Mouse (Mus musculus): ENCODE data around the gene Apol8. TPM values are rescaled to one million over a fixed set of nuclear protein-coding genes. Genes with fewer than 3 reads are reported as not detected.

The Apol8 gene
- polyA plus RNA-seq, 1 experiment = not detected

- no peak overlapping the region for H3K4me3 ChIP-seq (ENCODE audit: insufficient read depth, low read depth, low read length)
- 82% methylated on average over 19 of the region's 19 CpGs for WGBS
- H3K27ac ChIP-seq (ENCODE audit: insufficient read depth, low read depth, low read length) = no peak overlapping the region
- H3K4me1 ChIP-seq (ENCODE audit: control insufficient read depth, insufficient read depth, low read length) = no peaks in the 10 kb centered on the region
- TF ChIP-seq POLR2A (IDR thresholded peaks at IDR 0.05; ENCODE audit: insufficient read depth, low read depth, low read length) (no peak), CTCF (IDR thresholded peaks at IDR 0.05; ENCODE audit: insufficient read depth, low read depth, low read length) (no peak)
Observed at GRCm38 (mm10) chr15:77773099-77773915, 16.5 kb upstream of the Apol8 start.

DNA sequence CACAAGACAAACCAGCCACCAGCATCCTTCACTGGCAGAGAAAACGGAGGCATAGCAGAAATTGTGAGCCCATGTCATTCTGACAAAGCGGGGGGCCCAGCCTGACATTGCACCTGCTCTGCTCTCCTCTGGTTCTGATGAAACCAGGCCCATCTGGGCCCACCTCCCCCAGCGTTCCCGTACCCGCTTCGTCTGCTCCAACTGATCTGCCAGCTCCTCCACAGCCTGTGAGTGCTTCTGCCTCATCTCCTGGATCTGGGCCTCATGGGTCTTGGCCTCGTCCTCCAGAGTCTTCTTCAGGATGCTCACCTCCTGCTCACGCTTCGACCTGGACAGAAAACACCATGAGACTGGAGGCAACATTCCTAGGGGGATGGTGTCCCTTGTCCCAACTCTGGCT lies 14.1 kb upstream of the Apol8 start:
- no peaks in the 10 kb centered on the region for H3K4me1 ChIP-seq (ENCODE audit: control insufficient read depth, insufficient read depth, low read length)
- 93% methylated on average over 9 of the region's 9 CpGs for WGBS

GRCm38 (mm10) chr15:77770341-77770740 lies 13.5 kb upstream of the Apol8 start:
- Histone ChIP-seq H3K4me1 (ENCODE audit: control insufficient read depth, insufficient read depth, low read length) (no peaks in the 10 kb centered on the region), H3K4me3 (ENCODE audit: insufficient read depth, low read depth, low read length) (no peak overlapping the region), H3K27ac (ENCODE audit: insufficient read depth, low read depth, low read length) (no peak overlapping the region)
- 92% methylated on average over 5 of the region's 5 CpGs for WGBS
- TF ChIP-seq CTCF (IDR thresholded peaks at IDR 0.05; ENCODE audit: insufficient read depth, low read depth, low read length) (no peak), POLR2A (IDR thresholded peaks at IDR 0.05; ENCODE audit: insufficient read depth, low read depth, low read length) (no peak)

More for the DNA sequence above, 14.1 kb upstream of the Apol8 start:
- no peak overlapping the region for H3K4me3 ChIP-seq (ENCODE audit: insufficient read depth, low read depth, low read length)
- no peak overlapping the region for H3K27ac ChIP-seq (ENCODE audit: insufficient read depth, low read depth, low read length)
- TF ChIP-seq CTCF (IDR thresholded peaks at IDR 0.05; ENCODE audit: insufficient read depth, low read depth, low read length) (no peak), POLR2A (IDR thresholded peaks at IDR 0.05; ENCODE audit: insufficient read depth, low read depth, low read length) (no peak)

- WGBS = 90% methylated on average over 11 of the region's 11 CpGs
- Histone ChIP-seq H3K27ac (ENCODE audit: insufficient read depth, low read depth, low read length) (no peak overlapping the region), H3K4me1 (ENCODE audit: control insufficient read depth, insufficient read depth, low read length) (no peaks in the 10 kb centered on the region), H3K4me3 (ENCODE audit: insufficient read depth, low read depth, low read length) (no peak overlapping the region)
- TF ChIP-seq CTCF (IDR thresholded peaks at IDR 0.05; ENCODE audit: insufficient read depth, low read depth, low read length) (no peak), POLR2A (IDR thresholded peaks at IDR 0.05; ENCODE audit: insufficient read depth, low read depth, low read length) (no peak)
Observed at GRCm38 (mm10) chr15:77766981-77767380, 10.2 kb upstream of the Apol8 start.

DNA sequence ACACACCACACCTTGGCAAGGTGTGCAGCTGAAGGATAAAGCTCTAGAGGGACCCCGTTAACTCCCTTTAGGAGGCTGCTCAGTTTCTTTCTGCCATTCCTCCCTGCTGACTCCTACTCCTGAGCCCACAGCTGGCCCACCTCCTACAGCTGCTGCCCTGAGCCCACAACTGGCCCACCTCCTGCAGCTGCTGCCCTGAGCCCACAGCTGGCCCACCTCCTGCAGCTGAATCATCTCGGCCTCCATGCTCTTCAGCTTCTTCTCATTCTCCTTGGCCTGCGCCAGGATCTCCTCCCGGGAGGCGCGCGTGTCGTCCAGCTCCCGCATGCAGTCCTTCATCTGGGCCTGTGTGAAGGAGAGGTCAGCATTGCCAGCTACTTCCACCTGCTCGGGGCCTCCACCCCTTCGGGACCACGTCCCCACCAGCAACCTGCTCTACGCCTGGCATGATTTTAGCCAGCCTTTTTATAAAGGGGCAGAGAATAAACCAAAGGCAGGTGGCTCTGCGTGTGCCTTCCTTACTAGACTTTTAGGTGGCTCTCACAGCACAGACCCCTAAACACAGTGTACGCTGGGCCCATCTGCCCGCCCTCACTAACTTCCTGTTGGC lies 8.8 kb upstream of the Apol8 start:
- 90% methylated on average over 16 of the region's 16 CpGs for WGBS
- Histone ChIP-seq H3K4me3 (ENCODE audit: insufficient read depth, low read depth, low read length) (no peak overlapping the region), H3K4me1 (ENCODE audit: control insufficient read depth, insufficient read depth, low read length) (peaks cover 5% of the 10 kb centered on the region; the same call in 1 of the 2 replicates), H3K27ac (ENCODE audit: insufficient read depth, low read depth, low read length) (no peak overlapping the region)
- TF ChIP-seq POLR2A (IDR thresholded peaks at IDR 0.05; ENCODE audit: insufficient read depth, low read depth, low read length) (no peak), CTCF (IDR thresholded peaks at IDR 0.05; ENCODE audit: insufficient read depth, low read depth, low read length) (no peak)

- Histone ChIP-seq H3K4me1 (ENCODE audit: control insufficient read depth, insufficient read depth, low read length) (peaks cover 11% of the 10 kb centered on the region), H3K4me3 (ENCODE audit: insufficient read depth, low read depth, low read length) (no peak overlapping the region), H3K27ac (ENCODE audit: insufficient read depth, low read depth, low read length) (no peak overlapping the region)
- WGBS = 56% methylated on average over 13 of the region's 13 CpGs
- TF ChIP-seq POLR2A (IDR thresholded peaks at IDR 0.05; ENCODE audit: insufficient read depth, low read depth, low read length) = no peak
- no peak for TF ChIP-seq CTCF (IDR thresholded peaks at IDR 0.05; ENCODE audit: insufficient read depth, low read depth, low read length)
Observed at GRCm38 (mm10) chr15:77764391-77765006, 7.7 kb upstream of the Apol8 start.

DNA sequence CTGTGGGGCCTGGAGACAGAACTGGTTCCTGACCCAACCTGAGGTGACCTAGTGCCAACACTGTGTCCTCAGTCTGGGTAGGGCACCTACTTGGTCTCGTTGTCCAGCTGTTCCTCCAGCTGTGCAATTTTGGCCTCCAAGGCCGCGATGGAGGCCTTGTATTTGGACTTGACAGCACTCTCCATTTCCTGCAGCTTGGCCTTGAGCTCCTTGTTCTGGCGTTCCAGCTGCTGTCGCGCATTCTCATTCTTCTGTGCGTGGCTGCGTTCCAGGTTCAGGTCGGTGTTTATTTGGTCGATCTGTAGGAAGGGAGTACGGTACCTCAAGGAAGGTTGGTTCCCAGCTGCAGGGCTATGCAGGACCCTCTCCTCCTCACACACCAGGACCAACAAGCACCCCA lies 6.9 kb upstream of the Apol8 start:
- 87% methylated on average over 11 of the region's 11 CpGs for WGBS
- no peak overlapping the region for H3K4me3 ChIP-seq (ENCODE audit: insufficient read depth, low read depth, low read length)
- H3K4me1 ChIP-seq (ENCODE audit: control insufficient read depth, insufficient read depth, low read length) = peaks cover 11% of the 10 kb centered on the region
- no peak overlapping the region for H3K27ac ChIP-seq (ENCODE audit: insufficient read depth, low read depth, low read length)
- TF ChIP-seq CTCF (IDR thresholded peaks at IDR 0.05; ENCODE audit: insufficient read depth, low read depth, low read length) (no peak), POLR2A (IDR thresholded peaks at IDR 0.05; ENCODE audit: insufficient read depth, low read depth, low read length) (no peak)

GRCm38 (mm10) chr15:77763050-77763449 lies 6.2 kb upstream of the Apol8 start:
- Histone ChIP-seq H3K4me1 (ENCODE audit: control insufficient read depth, insufficient read depth, low read length) (peaks cover 11% of the 10 kb centered on the region), H3K27ac (ENCODE audit: insufficient read depth, low read depth, low read length) (no peak overlapping the region), H3K4me3 (ENCODE audit: insufficient read depth, low read depth, low read length) (no peak overlapping the region)
- 93% methylated on average over 16 of the region's 16 CpGs for WGBS
- TF ChIP-seq POLR2A (IDR thresholded peaks at IDR 0.05; ENCODE audit: insufficient read depth, low read depth, low read length) = no peak
- TF ChIP-seq CTCF (IDR thresholded peaks at IDR 0.05; ENCODE audit: insufficient read depth, low read depth, low read length) = no peak
